Mouse (Mus musculus): ENCODE data around the gene Olfr311.

- TF ChIP-seq CTCF (IDR thresholded peaks at IDR 0.05; ENCODE audit: borderline replicate concordance, extremely low read depth, insufficient read depth, insufficient read length): no peak
- no peak for TF ChIP-seq POLR2A (IDR thresholded peaks at IDR 0.05; ENCODE audit: borderline replicate concordance, extremely low read depth, insufficient read depth, insufficient read length, poor library complexity, severe bottlenecking)
Measured at GRCm38 (mm10) chr11:58815676-58816075, 23.4 kb upstream of the Olfr311 start.
